Mouse (Mus musculus) kidney, adult 18-20 months (tissue): ENCODE measurements around the gene Iapp.
"Not testable (repeated sequence)": the region's sequence is repeated elsewhere in the genome, so short reads cannot be mapped to it uniquely, and the experiment has no call there.

ENCODE experiments used
- DNase-seq: peaks from one replicate; pipeline ENCODE4 v3.0.0; 2021

Iapp gene

DNA sequence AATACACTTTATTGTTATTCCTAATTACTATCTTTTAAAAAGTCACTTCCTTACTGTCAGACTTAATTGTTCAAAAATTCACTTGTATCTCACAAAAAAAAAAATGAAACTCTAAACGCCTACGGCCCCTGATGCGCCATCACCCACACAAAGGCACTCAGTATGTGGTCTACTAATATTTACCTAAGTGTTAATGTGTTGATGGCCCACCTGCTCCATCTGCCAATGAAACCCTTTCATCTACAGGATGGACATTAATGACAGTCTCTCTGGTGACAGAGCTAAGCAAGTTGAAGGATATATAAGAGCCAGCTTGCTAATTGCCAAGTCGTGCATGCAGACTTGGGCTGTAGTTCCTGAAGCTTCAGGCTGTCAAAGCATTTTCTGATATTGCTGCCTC is at the start of gene Iapp:
Gene Iapp, plus strand, starts transcription at position 326 of the 400 bp plus-strand sequence.
- no peak for DNase-seq

DNA sequence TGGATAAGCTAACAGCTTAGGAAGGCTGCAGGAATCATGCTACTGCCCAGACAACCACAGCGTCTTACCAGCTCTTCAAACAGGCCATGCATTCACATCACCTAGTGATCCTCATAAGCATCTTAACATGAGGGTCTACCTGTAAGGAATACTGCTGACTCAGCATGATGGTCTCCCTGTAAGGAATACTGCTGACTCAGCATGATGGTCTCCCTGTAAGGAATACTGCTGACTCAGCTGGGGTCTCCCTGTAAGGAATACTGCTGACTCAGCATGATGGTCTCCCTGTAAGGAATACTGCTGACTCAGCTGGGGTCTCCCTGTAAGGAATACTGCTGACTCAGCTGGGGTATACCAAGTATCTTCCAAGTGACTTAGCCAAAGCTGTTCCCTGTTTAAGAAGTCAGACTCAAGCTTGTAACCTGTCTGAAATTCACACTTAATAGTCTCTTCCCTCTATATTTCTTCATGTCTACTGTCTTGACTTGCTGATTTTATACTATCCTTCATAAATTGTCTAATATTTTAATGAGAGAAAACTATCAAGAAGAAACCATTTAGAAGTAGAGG is 47.4 kb upstream of the Iapp start:
- not testable (repeated sequence) for DNase-seq

DNA sequence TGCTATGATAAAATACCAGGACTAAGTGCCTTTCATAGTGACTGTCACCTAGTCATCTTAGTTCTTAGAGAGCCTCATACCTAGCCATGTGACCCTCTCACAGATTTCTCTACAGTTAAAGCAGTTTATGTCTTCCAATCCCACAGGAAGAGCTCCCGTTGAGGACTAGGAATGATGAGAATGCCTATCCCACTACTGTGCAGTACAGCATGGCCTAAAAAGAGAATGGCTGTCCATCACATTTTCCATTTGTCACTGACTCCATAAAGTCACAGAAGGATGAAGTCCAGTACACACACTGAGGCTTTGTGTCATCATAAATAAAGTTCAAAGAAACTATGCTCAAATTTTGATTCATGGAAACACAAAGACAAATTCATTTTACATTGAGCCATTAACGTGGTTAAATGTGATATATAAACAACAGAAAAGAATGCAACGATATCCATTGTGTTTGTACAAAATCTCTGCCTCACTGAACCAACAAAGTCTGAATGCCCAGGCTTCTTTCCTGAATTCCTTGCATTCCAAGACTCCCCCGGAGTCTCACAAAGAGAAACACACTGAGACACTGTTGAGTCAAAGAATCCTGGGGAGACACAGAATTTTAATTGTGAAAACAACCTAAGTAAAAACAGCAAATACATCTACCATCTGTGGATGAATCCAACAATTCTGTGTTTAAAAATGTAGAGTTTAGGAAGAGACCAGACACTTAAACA is 22.3 kb upstream of the Iapp start:
- no peak for DNase-seq

DNA sequence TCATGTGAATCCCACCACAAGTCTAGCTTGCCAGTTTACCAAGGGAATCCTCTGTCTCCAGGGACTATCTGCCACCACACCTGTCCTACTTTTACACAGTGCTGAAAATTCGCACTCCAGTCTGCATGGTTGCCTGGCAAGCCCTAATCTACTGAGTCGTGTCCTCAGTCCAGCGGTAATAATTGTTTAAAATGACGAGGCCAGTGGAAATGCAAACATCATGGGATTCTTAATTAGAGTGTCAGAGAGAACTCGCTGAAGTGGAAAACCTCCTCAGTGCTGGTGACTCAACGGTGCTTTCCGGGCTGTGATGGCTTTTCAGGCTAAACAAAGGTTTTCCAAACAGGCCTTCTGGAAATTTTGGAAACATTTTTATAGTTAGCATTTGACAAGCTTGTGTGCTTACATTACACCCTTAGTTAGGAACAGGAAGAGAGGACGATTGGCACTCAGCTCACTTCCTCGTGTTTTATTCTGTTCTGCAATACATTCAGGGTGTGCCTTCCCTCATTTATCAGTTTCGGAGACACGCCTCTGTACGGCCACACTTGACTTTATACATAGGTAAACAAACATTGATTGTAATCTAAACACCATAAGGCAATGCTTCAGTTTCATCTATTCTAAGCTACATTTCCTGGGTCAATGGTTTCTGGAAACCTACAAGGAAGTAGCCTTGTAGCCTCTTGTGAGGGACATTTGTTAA is 8.7 kb upstream of the Iapp start:
- DNase-seq = no peak

DNA sequence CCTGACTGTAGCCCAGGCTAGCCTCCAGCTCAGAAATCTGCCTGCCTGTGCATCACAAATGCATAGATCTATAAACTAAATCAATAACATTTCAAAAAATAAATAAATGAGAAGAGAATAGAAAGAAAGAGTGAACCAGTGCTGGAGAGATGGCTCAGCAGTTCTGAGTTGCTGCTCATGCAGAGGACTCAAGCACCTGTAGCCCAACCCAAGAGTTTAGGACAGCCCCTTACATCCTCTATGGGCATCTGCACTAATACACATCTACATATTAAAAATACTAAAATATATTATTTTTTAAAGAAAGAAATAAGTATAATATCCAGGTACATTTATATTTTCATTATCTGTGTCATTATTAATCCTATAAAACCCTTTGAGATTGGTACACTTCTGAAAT is 6.9 kb downstream of the Iapp start:
- DNase-seq = no peak

DNA sequence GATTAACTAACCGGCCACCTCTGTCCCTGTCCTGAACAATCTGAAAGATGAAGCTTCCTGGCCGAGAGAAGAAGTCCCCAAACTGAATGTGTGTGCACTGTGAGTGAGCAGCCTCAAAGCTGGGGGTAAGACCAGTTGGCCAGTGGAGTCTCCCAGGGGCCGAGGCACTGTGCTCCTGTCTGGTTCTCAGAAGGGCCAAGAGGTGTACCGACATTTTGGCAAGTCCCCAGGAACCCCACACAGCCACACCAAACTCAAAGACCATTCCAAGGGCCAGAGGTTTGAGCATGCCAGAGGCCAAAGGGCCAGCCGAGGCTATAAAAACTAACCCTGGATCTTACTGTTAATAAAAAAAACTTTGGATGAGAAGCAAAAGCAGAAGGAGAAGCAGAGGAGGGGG is 16.1 kb downstream of the Iapp start:
- DNase-seq = no peak

DNA sequence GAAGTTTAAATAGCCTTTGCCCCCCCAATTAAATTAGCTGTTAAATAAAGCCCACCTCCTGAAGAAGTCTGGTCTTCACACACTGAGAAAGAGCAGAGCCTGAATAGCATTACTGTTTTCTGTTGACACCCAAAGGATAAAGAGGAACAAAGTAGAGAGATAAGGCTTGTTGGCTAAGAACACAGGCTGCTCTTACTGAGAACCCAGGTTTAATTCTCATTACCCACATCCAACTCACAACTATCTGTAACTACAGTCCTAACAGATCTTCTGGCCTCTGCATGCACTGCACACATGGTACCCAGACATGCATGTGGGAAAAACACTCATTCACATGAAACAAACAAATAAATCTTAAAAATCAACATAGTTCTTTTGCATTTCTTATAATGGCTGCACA is 18.9 kb downstream of the Iapp start:
- DNase-seq = no peak

DNA sequence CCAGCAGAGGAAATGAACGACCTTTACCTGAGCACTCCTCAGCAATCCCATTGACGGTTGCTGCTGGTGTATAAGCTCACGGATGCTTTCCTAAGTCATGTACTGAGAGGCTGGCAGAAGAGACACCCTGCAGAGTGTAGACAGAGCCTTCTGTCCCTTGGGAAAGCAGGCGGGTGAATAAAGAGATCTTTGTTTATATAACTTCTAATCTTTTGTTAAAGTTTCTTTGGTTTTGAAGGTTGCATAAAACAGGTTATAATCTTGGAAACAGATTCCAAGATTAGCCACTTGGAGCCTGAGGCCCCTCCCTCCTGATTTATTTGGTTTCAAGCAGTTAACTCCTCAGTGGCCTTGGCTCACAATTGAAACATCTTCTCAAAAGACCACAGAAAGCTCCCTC is 24.7 kb downstream of the Iapp start, which contains the start of gene Slco1a5:
Gene Slco1a5, minus strand, starts transcription at position 101 of the 400 bp plus-strand sequence.
- DNase-seq = no peak

DNA sequence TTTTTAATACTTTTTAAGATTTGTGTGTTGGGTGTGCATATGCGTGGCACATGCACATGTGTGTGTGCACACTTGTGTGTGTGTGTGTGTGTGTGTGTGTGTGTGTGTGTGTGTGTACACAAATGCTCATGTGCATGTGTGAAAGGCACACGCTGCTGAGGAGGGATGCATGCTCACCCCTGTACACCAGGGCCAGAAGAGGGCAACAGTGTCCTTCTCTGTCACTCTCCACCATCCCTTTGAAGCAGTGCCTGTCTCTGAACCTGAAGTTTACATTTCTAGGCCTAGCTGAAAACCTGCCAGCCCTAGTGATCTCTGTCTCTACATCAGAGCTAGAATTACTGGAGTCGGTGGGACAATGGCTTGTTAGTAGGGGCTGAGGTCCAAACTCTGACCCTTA is 28.4 kb downstream of the Iapp start:
- DNase-seq = no peak

DNA sequence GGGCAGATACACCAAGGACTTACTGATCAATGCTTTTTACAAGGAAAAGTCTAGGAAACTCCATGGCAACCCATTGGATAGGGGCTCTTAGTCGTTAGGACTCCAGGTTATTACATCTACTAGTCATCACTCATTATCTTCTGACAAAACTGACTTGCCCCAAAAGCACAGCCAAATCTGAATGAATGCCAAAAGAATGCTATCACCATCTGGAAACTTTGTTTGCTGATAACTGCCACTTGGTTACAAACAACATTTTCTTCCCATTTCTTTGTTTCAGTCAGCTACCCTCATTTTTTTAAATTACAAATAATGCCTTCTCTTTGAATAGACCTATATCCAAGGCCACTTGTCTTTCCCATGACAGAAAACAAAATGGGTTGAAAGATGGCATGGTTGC is 31.0 kb downstream of the Iapp start:
- no peak for DNase-seq

DNA sequence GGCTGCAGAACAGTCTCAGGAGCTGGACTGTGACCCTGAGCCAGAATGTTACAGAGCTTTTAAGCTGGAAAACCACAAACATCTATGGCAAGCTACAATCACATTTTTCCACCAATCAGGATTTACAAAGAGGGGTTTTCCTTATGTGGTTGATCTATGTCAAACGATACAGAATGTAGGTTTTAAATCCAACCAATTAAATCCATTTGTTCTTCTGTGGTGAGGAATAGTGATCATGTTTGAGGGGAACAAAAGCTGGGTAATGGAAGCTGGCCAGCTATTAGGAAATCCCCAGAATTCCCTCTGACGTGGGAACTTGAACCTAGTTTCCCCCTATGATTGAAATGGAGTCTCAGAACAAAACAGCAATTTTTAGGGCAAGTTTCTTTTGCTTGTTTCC is 40.7 kb downstream of the Iapp start:
- no peak for DNase-seq

DNA sequence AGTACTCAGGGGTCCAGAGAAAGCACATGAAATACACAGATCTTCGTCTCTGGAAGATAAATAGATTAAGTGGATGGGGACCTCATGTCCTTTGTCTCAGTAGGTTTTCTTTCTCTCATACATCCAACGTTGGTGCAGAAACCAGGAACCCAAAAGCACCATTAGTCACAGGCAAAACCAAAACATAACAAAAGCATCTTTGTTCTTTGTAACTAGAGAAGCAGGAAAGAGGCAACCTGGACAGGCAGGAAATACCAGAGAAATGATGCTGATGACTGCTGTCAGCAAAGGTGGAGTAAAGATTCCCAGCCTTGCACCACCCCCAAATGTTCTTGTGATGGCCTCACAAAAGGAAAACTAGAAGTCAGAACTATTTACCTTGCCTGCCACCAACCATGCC is 41.4 kb downstream of the Iapp start:
- DNase-seq = no peak

DNA sequence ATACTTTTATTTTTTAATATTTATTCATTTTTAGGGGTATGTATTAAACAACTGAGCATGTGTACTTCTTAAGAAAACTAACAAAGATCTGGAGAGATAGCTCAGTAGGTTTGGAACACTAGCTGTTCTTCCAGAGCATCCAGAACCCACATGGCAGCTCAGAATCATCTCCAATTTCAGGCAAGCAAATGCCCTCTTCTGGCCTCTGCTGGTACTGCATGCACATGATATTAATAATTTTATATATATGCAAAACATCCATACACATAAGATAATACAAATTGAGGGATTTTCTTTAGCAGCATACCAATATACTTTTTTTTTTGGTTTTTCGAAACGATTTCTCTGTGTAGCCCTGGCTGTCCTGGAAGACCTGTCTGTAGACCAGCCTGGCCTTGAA is 45.3 kb downstream of the Iapp start:
- peak; percentile 47 for DNase-seq

DNA sequence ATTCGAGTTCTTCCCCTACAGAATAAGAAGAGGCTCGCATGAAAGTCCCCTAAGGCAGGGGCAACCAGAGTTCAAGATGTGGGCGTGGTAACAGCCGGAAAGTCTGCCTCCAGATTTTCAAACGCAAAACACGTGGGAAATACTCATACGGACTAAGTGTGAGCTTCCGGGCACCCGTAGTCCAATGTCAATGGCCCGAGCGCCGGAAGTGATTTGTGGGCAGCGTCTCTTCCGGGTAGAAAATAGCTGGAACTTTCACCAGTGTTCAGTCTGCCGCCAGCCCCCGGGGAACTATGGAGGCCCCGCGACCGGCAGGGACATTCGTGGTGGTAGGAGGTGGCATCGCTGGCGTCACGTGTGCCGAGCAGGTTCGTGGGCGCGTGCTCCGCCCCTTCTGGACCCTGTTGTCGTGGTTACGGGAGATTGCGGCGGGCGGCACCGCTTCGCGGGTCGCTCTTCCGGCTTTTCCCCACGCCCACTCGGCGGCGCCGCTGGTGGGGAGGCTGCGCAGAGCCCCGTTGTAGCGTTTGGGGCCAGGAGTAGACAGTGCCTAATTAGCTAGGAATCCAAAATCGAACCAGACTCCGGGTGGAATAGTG is 47.3 kb downstream of the Iapp start, which contains the start of gene Pyroxd1:
Gene Pyroxd1, plus strand, starts transcription at position 215 of the 599 bp plus-strand sequence.
- peak; percentile 91 for DNase-seq

DNA sequence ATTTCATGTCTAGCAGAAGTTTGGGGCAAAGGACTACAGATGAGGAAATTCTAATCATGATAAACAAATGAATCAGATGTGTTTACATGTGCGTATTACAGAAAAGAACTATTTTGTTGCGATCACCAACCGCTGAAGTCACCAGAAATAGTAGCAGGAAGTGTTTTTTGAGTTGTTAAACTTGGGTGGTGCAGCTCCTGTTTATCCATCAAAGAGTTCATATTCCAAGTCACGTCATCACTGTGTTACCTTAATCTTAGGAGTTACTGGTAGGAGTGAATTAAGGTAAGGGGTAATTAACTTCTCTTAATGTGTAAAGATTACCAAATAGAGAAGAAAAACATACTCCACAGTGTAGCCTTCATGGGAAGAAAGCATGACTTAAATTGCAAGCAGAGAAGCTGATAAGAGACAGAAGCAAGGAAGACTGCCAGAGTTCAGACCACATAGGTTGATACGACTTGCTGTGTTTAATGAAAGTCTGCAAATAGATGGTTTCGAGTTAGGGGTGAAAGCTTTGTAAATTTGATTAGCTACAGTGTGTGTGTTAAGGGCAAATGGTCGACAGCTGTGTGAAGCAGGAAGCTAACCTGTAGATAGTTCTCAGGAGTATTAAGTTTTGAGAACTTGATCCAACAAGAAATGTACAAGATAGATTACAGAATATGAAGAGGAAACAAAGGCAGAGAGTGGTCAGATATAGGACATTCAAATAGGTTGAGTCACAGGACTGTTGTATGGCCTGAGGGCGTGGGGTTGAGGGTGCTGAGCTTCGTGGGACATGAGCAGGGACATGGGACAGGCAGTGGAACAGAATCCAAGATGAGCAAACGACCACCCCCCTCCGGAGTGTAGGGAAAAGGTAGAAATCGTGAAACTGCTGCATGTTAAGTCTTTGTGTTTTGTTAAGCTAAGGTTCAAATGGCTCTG is 48.2 kb downstream of the Iapp start:
- no peak for DNase-seq

DNA sequence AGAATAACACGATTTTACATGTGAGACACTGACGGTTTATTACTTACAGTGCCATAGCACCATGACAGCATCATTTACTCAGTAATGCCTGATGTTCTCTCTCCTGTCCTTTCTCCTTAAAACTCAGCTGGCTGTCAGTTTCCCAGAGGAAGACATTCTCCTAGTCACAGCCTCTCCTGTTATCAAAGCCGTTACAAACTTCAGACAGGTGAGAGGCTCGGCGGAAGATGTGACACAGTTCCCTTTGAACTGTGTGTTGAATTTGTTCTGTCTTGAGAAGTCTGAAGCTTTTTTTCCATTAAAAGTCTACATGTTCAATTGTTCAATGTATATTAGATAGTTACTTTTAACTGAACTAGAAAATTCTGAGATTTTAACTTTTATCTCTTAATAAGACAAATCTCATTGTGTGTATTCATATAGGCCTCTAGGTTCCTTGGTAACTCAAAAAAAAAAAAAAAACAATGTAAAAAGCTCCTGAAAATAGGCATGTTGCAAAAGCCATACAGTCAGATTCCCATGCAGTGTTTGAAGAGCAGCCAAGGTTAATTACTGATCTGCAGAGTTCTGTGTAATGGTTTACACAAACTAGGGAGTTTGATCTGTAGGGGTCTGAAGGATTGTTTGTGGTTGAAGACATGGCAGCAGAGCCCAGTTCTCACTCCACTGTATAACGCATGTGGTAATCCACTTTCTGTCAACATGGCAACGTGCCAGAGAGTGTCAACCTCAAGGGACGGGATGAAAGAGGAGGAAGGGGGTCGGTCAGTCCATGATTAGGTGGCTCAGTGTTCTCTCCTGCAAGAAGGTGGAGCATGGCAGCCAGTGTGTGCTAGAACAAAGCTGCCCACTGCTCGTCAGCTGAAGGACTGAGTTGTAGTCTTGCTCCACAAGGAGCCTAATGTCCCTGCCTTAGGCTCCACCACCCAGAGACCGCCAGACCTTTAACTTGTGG is 49.5 kb downstream of the Iapp start:
- DNase-seq = peak; percentile 12

DNA sequence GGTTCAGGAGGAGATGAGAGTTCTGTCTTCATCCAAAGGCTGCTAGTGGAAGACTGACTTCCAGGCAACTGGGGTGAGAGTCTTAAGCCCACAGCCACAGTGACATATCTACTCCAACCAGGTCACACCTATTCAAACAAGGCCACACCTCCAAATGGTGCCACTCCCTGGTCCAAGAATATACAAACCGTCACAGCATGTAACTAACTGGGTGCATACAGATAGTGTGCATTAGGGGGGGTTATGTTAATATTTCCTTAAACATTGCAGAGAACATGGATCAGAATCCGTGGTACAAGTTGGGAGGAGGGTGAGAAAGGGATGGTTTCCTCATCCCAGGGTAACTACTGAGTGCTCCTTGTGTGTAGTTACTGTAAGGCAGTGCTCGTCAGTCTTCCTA is 53.9 kb downstream of the Iapp start:
- DNase-seq = not testable (repeated sequence)
